Mouse (Mus musculus): ENCODE data around the gene Zfp423.

The Zfp423 gene

GRCm38 (mm10) chr8:87959320-87959920 lies at the start of gene Zfp423:
Zfp423 (minus strand) TSS chr8:87959595.
- in situ Hi-C loops (cut with MboI; ENCODE audit: low pct_unique_long_range_greater_than_20kb in 1 of 2, low sequenced_read_pairs in 2 of 2, unreplicated experiment in 1 of 2): no loop called here

GRCm38 (mm10) chr8:88006811-88007210 lies 47.4 kb upstream of the Zfp423 start:
- in situ Hi-C loops (cut with MboI; ENCODE audit: low pct_unique_long_range_greater_than_20kb in 1 of 2, low sequenced_read_pairs in 2 of 2, unreplicated experiment in 1 of 2): loop anchor here in 1 of 2 experiments (25.0 kb wide), 1 partner anchor 420 kb away; no protein-coding TSS in a partner anchor

GRCm38 (mm10) chr8:87984778-87985177 lies 25.4 kb upstream of the Zfp423 start:
- in situ Hi-C loops (cut with MboI; ENCODE audit: low pct_unique_long_range_greater_than_20kb in 1 of 2, low sequenced_read_pairs in 2 of 2, unreplicated experiment in 1 of 2): no loop called here

- in situ Hi-C loops (cut with MboI; ENCODE audit: low pct_unique_long_range_greater_than_20kb in 1 of 2, low sequenced_read_pairs in 2 of 2, unreplicated experiment in 1 of 2): no loop called here
Observed at GRCm38 (mm10) chr8:87984032-87984431, 24.6 kb upstream of the Zfp423 start.

GRCm38 (mm10) chr8:87982936-87983335 lies 23.5 kb upstream of the Zfp423 start:
- in situ Hi-C loops (cut with MboI; ENCODE audit: low pct_unique_long_range_greater_than_20kb in 1 of 2, low sequenced_read_pairs in 2 of 2, unreplicated experiment in 1 of 2): no loop called here

GRCm38 (mm10) chr8:87975466-87975809 lies 16.0 kb upstream of the Zfp423 start:
- in situ Hi-C loops (cut with MboI; ENCODE audit: low pct_unique_long_range_greater_than_20kb in 1 of 2, low sequenced_read_pairs in 2 of 2, unreplicated experiment in 1 of 2): no loop called here

GRCm38 (mm10) chr8:87974759-87975465 lies 15.5 kb upstream of the Zfp423 start:
- in situ Hi-C loops (cut with MboI; ENCODE audit: low pct_unique_long_range_greater_than_20kb in 1 of 2, low sequenced_read_pairs in 2 of 2, unreplicated experiment in 1 of 2): no loop called here

GRCm38 (mm10) chr8:87974122-87974758 lies 14.8 kb upstream of the Zfp423 start:
- in situ Hi-C loops (cut with MboI; ENCODE audit: low pct_unique_long_range_greater_than_20kb in 1 of 2, low sequenced_read_pairs in 2 of 2, unreplicated experiment in 1 of 2): no loop called here

- in situ Hi-C loops (cut with MboI; ENCODE audit: low pct_unique_long_range_greater_than_20kb in 1 of 2, low sequenced_read_pairs in 2 of 2, unreplicated experiment in 1 of 2): no loop called here
Observed at GRCm38 (mm10) chr8:87967866-87968620, 8.6 kb upstream of the Zfp423 start.

- in situ Hi-C loops (cut with MboI; ENCODE audit: low pct_unique_long_range_greater_than_20kb in 1 of 2, low sequenced_read_pairs in 2 of 2, unreplicated experiment in 1 of 2): no loop called here
Observed at GRCm38 (mm10) chr8:87967057-87967820, 7.8 kb upstream of the Zfp423 start.

- in situ Hi-C loops (cut with MboI; ENCODE audit: low pct_unique_long_range_greater_than_20kb in 1 of 2, low sequenced_read_pairs in 2 of 2, unreplicated experiment in 1 of 2): no loop called here
Observed at GRCm38 (mm10) chr8:87962514-87963225, 3.3 kb upstream of the Zfp423 start.

- in situ Hi-C loops (cut with MboI; ENCODE audit: low pct_unique_long_range_greater_than_20kb in 1 of 2, low sequenced_read_pairs in 2 of 2, unreplicated experiment in 1 of 2): no loop called here
Observed at GRCm38 (mm10) chr8:87961680-87962513, 2.5 kb upstream of the Zfp423 start.

GRCm38 (mm10) chr8:87961108-87961507 lies 1.7 kb upstream of the Zfp423 start:
- in situ Hi-C loops (cut with MboI; ENCODE audit: low pct_unique_long_range_greater_than_20kb in 1 of 2, low sequenced_read_pairs in 2 of 2, unreplicated experiment in 1 of 2): no loop called here

GRCm38 (mm10) chr8:87960061-87960749 lies 810 bp upstream of the Zfp423 start:
- in situ Hi-C loops (cut with MboI; ENCODE audit: low pct_unique_long_range_greater_than_20kb in 1 of 2, low sequenced_read_pairs in 2 of 2, unreplicated experiment in 1 of 2): no loop called here

GRCm38 (mm10) chr8:87958451-87959319 lies 710 bp downstream of the Zfp423 start:
- in situ Hi-C loops (cut with MboI; ENCODE audit: low pct_unique_long_range_greater_than_20kb in 1 of 2, low sequenced_read_pairs in 2 of 2, unreplicated experiment in 1 of 2): no loop called here

Data from mouse embryonic stem cell (cell line).